Mouse (Mus musculus) midbrain, postnatal 0 days (tissue): ENCODE measurements at regions not wholly inside any gene's neighbourhood (a gene's known extent, or its start where the extent isn't known, plus 50 kb on each side); places are given as distances from the start of the nearest gene placed in this dataset.

Experiments used
- ATAC-seq: fragments of 200-750 bp; cut with Nextera tagmentation; 2 replicates; pipeline ENCODE4 v1.8.0; 2017; ENCODE audit warnings: moderate number of reproducible peaks, mild to moderate bottlenecking, moderate TSS enrichment, moderate library complexity; ENCODE audit not compliant: low FRiP score
- DNase-seq: peaks from one replicate; pipeline ENCODE4 v3.0.0-alpha.2; 2015; ENCODE audit warnings: low spot score
- H3K27ac ChIP-seq: fragments of 300-500 bp; sonication (generic); 2 replicates; pipeline ENCODE4 v1.5.1; 2014; ENCODE audit warnings: low read depth, mild to moderate bottlenecking, low read length, mixed read lengths
- H3K27me3 ChIP-seq: fragments of 300-500 bp; sonication (generic); 2 replicates; pipeline ENCODE4 v1.6.1; 2014; ENCODE audit warnings: low read length, control low read depth, mixed read lengths; ENCODE audit not compliant: insufficient read depth
- H3K36me3 ChIP-seq: fragments of 300-500 bp; sonication (generic); 2 replicates; pipeline ENCODE4 v1.6.1; 2014; ENCODE audit warnings: low read length, control low read depth, mixed read lengths; ENCODE audit not compliant: insufficient read depth
- H3K4me1 ChIP-seq: fragments of 300-500 bp; sonication (generic); 2 replicates; pipeline ENCODE4 v1.6.1; 2014; ENCODE audit warnings: mild to moderate bottlenecking, control low read depth, antibody characterized with exemption, low read length, mixed read lengths; ENCODE audit not compliant: insufficient read depth
- H3K4me2 ChIP-seq: fragments of 300-500 bp; sonication (generic); 2 replicates; pipeline ENCODE4 v1.6.1; 2014; ENCODE audit warnings: low read depth, mild to moderate bottlenecking, low read length, mixed read lengths; ENCODE audit not compliant: poor library complexity, severe bottlenecking
- H3K4me3 ChIP-seq: fragments of 300-500 bp; sonication (generic); 2 replicates; pipeline ENCODE4 v1.5.1; 2014; ENCODE audit warnings: low read depth, mild to moderate bottlenecking, low read length, moderate library complexity
- H3K9ac ChIP-seq: fragments of 300-500 bp; sonication (generic); replicated peaks from 2 replicates; pipeline ENCODE4 v1.6.1; 2014; ENCODE audit warnings: mild to moderate bottlenecking, low read length, moderate library complexity, mixed read lengths; ENCODE audit not compliant: poor library complexity, severe bottlenecking
- H3K9me3 ChIP-seq: fragments of 300-500 bp; sonication (generic); 2 replicates; pipeline ENCODE4 v1.6.1; 2016; ENCODE audit warnings: low read length, control low read depth
- CTCF ChIP-seq: IDR thresholded peaks from 2 replicates; pipeline ENCODE4 v1.5.1; 2016; ENCODE audit warnings: antibody characterized with exemption, mild to moderate bottlenecking
- WGBS: fragments of 180-500 bp; shearing (Covaris S2); extraction: QIAGEN DNeasy Blood & Tissue Kit; methylation state at CpG from one replicate; pipeline ENCODE4 v1.1.7; 2014; 5-methylcytosine and 5-hydroxymethylcytosine counted together

DNA sequence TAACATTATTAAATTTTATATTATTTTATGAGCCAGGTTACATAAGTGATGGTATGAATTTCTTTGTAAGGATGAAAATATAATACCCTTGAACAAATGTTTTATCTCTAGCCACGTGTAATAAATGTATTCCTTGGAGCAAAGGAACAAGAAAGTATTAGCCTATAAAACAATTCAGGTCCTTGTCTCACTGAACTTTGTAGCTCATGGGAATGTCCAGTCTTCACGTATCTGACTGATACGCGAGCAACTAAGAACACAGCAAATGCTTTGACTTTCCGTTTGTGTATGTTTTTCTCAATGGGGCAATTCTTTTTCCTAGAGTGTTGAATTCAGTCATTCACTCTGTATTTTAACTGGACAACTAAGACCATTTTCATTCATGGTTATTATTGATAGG lies 216.9 kb upstream of the Mettl25 start:
- Histone ChIP-seq H3K9me3 (no peaks in the 10 kb centered on the region), H3K4me2 (no peak overlapping the region), H3K27ac (no peak overlapping the region), H3K27me3 (no peaks in the 10 kb centered on the region), H3K36me3 (no peaks in the 10 kb centered on the region), H3K9ac (no peak overlapping the region), H3K4me1 (no peaks in the 10 kb centered on the region), H3K4me3 (no peak overlapping the region)
- TF ChIP-seq CTCF = no peak
- DNase-seq (no peak), ATAC-seq (no peak)
- 84% methylated on average over 5 of the region's 5 CpGs for WGBS

DNA sequence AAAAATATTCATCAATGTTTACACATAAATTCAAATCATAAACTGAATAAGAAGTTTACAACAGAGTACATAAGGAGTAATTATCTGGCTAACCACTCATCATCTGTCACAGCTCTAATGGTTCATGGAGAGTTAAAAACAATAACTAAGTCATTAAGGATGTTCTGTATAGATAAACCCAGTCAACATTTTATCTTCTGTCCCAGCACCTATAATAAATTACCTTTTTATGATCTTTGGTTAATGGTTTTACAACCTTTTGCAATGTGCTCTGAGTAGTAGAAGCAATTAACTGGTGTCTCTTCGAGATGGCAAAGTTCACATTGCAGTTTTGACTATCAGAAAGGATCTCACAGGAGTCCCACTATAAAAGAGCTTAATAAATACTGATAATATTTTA lies 197.3 kb upstream of the Mettl25 start:
- Histone ChIP-seq H3K9ac (no peak overlapping the region), H3K4me1 (no peaks in the 10 kb centered on the region), H3K9me3 (no peaks in the 10 kb centered on the region), H3K36me3 (no peaks in the 10 kb centered on the region), H3K4me2 (no peak overlapping the region), H3K27ac (no peak overlapping the region), H3K4me3 (no peak overlapping the region), H3K27me3 (no peaks in the 10 kb centered on the region)
- WGBS = 90% methylated on average over 1 of the region's 1 CpGs
- DNase-seq = no peak
- ATAC-seq = no peak
- no peak for TF ChIP-seq CTCF

DNA sequence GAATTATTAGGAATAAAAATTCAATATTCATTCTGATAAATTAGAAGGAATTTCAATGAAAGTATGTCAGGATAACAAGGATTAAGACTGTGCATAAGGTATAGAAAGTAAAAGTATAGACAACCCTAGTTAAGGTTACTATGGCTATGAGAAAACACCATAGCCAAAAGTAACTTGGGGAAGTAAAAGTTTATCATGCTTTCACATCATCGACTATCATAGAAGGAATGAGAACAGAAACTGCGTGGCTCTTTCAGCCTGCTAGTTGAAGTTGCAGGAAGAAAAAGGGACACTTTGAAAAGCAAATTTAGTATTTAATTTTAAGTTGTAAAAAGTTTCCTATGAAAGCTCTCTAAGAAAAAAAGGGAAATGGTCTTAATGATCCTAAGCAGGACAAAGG lies 196.9 kb upstream of the Mettl25 start:
- no peak overlapping the region for H3K4me3 ChIP-seq
- 95% methylated on average over 2 of the region's 2 CpGs for WGBS
- no peaks in the 10 kb centered on the region for H3K27me3 ChIP-seq
- no peak overlapping the region for H3K4me2 ChIP-seq
- H3K9me3 ChIP-seq = no peaks in the 10 kb centered on the region
- H3K4me1 ChIP-seq = no peaks in the 10 kb centered on the region
- no peak overlapping the region for H3K27ac ChIP-seq
- no peaks in the 10 kb centered on the region for H3K36me3 ChIP-seq
- H3K9ac ChIP-seq = no peak overlapping the region
- ATAC-seq = no peak
- TF ChIP-seq CTCF = no peak
- no peak for DNase-seq

DNA sequence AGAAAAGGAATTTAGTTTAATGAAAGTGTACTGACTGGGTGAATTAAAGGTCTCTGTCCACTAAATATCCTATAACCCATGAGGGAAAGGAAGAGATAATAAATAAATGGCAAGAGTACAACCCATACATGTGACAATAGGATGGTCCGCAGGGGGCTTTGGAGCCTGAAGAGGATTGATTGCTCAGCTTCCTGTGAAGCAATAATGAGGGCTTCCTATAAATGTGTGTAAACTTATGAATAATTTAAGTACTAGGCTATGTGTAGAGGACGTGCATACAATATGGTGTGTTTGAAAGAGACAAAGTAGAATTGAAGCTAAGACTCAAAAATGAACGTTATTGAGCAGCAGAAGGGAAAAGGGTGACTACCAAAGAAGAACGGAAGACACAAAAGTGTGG lies 192.2 kb upstream of the Mettl25 start:
- Histone ChIP-seq H3K27ac (no peak overlapping the region), H3K36me3 (no peaks in the 10 kb centered on the region), H3K4me1 (no peaks in the 10 kb centered on the region), H3K9me3 (no peaks in the 10 kb centered on the region), H3K4me3 (no peak overlapping the region), H3K27me3 (no peaks in the 10 kb centered on the region), H3K9ac (no peak overlapping the region), H3K4me2 (no peak overlapping the region)
- no peak for TF ChIP-seq CTCF
- WGBS = 73% methylated on average over 4 of the region's 4 CpGs
- no peak for DNase-seq
- ATAC-seq = no peak

DNA sequence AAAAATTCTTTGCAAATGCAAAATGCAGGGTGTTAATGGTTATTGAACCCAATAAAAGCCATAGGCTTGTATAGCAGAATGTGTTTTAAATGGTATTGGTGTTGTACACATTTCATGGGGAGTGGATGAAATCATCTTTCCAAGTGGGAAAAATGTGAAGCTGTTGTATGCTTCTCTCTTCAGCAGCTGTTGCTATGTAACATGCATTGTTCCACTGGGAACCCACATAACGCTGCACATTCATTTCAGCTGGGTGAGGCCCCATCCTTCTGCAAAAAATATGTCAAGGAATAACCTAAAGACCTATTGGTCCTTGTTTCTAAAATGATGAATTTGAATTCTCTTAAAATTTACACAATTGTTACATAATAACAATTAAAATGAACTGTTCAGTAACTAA lies 183.5 kb upstream of the Mettl25 start:
- TF ChIP-seq CTCF = no peak
- H3K36me3 ChIP-seq = no peaks in the 10 kb centered on the region
- no peak overlapping the region for H3K9ac ChIP-seq
- H3K4me1 ChIP-seq = no peaks in the 10 kb centered on the region
- WGBS = 38% methylated on average over 1 of the region's 1 CpGs
- H3K9me3 ChIP-seq = no peaks in the 10 kb centered on the region
- H3K27ac ChIP-seq = no peak overlapping the region
- H3K4me3 ChIP-seq = no peak overlapping the region
- no peaks in the 10 kb centered on the region for H3K27me3 ChIP-seq
- ATAC-seq (no peak), DNase-seq (peak; percentile 39)
- no peak overlapping the region for H3K4me2 ChIP-seq

DNA sequence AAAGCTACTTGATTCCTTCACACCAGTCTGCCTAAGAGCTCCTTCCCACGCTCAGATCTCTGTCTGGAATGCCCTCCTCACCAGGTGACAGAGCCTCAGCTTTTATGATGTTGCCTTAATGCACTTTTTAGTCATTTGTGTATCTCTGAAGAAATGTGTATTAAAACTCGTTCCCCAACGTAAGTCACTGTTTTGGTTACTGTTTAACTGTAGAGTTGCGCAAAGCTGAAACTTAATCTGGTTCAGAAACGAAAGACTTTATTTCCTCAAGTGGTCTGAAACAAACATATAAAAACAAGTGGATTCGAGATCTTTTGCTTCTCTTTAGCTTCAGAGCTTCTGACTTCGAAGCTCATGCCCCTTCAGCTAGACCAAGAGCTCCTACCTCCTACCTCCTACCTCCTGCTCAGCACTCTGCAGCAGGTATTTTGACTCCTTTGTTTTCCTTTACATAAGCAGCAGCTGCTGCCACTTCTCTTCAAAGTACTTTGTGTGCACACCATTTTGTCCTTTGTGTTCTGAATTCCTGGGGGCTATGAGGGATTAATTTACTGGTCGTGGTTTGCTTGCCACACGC lies 182.5 kb upstream of the Mettl25 start:
- Histone ChIP-seq H3K4me2 (no peak overlapping the region), H3K9me3 (no peaks in the 10 kb centered on the region), H3K27me3 (no peaks in the 10 kb centered on the region), H3K9ac (no peak overlapping the region), H3K27ac (no peak overlapping the region), H3K36me3 (no peaks in the 10 kb centered on the region), H3K4me1 (no peaks in the 10 kb centered on the region), H3K4me3 (no peak overlapping the region)
- DNase-seq (no peak), ATAC-seq (no peak)
- TF ChIP-seq CTCF = no peak
- WGBS = 56% methylated on average over 9 of the region's 9 CpGs
